Mouse (Mus musculus): ENCODE results near the gene Olfr726. TPM values are rescaled to one million over a fixed set of nuclear protein-coding genes. Genes with fewer than 3 reads are reported as not detected.
A peak's percentile ranks its signal among the peaks of the same experiment; 100 is the strongest.

Gene Olfr726
- not detected in 2 replicates for polyA plus RNA-seq (2016; fragmentation: Nextera tagmentation; extraction: Ambion mirVana)

GRCm38 (mm10) chr14:50090853-50091252, at the start of gene Olfr726:
Gene Olfr726, minus strand, starts transcription at chr14:50090953.
- Histone ChIP-seq H3K9me3 (no peaks in the 10 kb centered on the region), H3K36me3 (replicated peaks) (no peaks in the 10 kb centered on the region), H3K4me3 (no peak within 1 kb of the TSS), H3K27me3 (ENCODE audit: poor library complexity, severe bottlenecking) (no peaks in the 10 kb centered on the region), H3K27ac (no peak within 1 kb of the TSS), H3K4me1 (no peaks in the 10 kb centered on the region)
- no peak for DNase-seq (ENCODE audit: extremely low spot score, low spot score)
- WGBS: 82% methylated on average over 1 of the region's 1 CpGs

- DNase-seq (ENCODE audit: extremely low spot score, low spot score): no peak
- WGBS: 90% methylated on average over 1 of the region's 1 CpGs
These were observed 32.1 kb upstream of the Olfr726 start, which contains the start of gene Olfr727 for GRCm38 (mm10) chr14:50122886-50123285. Gene Olfr727, plus strand, starts transcription at chr14:50123186.

GRCm38 (mm10) chr14:50062733-50063104, 28.0 kb downstream of the Olfr726 start:
- H3K4me3 ChIP-seq: peak overlapping the region; percentile 68
- H3K4me1 ChIP-seq: peaks cover 8% of the 10 kb centered on the region
- peak overlapping the region; percentile 95 for H3K27ac ChIP-seq
- DNase-seq (ENCODE audit: extremely low spot score, low spot score): no peak
- H3K9me3 ChIP-seq: no peaks in the 10 kb centered on the region; the same call in 1 of the 2 replicates
- H3K36me3 ChIP-seq (replicated peaks): peaks cover 18% of the 10 kb centered on the region
- no peaks in the 10 kb centered on the region for H3K27me3 ChIP-seq (ENCODE audit: poor library complexity, severe bottlenecking)
- 1% methylated on average over 4 of the region's 4 CpGs for WGBS

More at GRCm38 (mm10) chr14:50122886-50123285, 32.1 kb upstream of the Olfr726 start, which contains the start of gene Olfr727:
- no peaks in the 10 kb centered on the region for H3K27me3 ChIP-seq (ENCODE audit: poor library complexity, severe bottlenecking)
- H3K4me1 ChIP-seq: no peaks in the 10 kb centered on the region
- H3K27ac ChIP-seq: no peak within 1 kb of the TSS
- H3K9me3 ChIP-seq: no peaks in the 10 kb centered on the region
- H3K4me3 ChIP-seq: no peak within 1 kb of the TSS
- no peaks in the 10 kb centered on the region for H3K36me3 ChIP-seq (replicated peaks)

- H3K4me1 ChIP-seq: peaks cover 8% of the 10 kb centered on the region
- 2% methylated on average over 52 of the region's 52 CpGs for WGBS
- peak overlapping the region; percentile 95 for H3K27ac ChIP-seq
- peak; percentile 81 for DNase-seq (ENCODE audit: extremely low spot score, low spot score)
- peak overlapping the region; percentile 68 for H3K4me3 ChIP-seq
- no peaks in the 10 kb centered on the region for H3K27me3 ChIP-seq (ENCODE audit: poor library complexity, severe bottlenecking)
- H3K36me3 ChIP-seq (replicated peaks): peaks cover 12% of the 10 kb centered on the region
- H3K9me3 ChIP-seq: no peaks in the 10 kb centered on the region; the same call in 1 of the 2 replicates
These were observed 28.6 kb downstream of the Olfr726 start for GRCm38 (mm10) chr14:50061955-50062732.

GRCm38 (mm10) chr14:50061590-50061954, 29.2 kb downstream of the Olfr726 start:
- Histone ChIP-seq H3K4me1 (peaks cover 8% of the 10 kb centered on the region), H3K4me3 (peak overlapping the region; percentile 68), H3K36me3 (replicated peaks) (peaks cover 7% of the 10 kb centered on the region), H3K9me3 (no peaks in the 10 kb centered on the region), H3K27ac (peak overlapping the region; percentile 95), H3K27me3 (ENCODE audit: poor library complexity, severe bottlenecking) (no peaks in the 10 kb centered on the region)
- no peak for DNase-seq (ENCODE audit: extremely low spot score, low spot score)
- WGBS: under 1% methylated on average over 13 of the region's 13 CpGs

- whole genome bisulfite sequencing: 21% methylated on average over 11 of the region's 11 CpGs
- Histone ChIP-seq H3K9me3 (no peaks in the 10 kb centered on the region), H3K27me3 (ENCODE audit: poor library complexity, severe bottlenecking) (no peaks in the 10 kb centered on the region), H3K27ac (peak overlapping the region; percentile 95), H3K36me3 (replicated peaks) (peaks cover 5% of the 10 kb centered on the region), H3K4me3 (peak overlapping the region; percentile 68), H3K4me1 (peaks cover 8% of the 10 kb centered on the region)
- DNase-seq (ENCODE audit: extremely low spot score, low spot score): peak; percentile 44
These were observed 29.6 kb downstream of the Olfr726 start for GRCm38 (mm10) chr14:50061179-50061578.

GRCm38 (mm10) chr14:50040275-50040674, 50.5 kb downstream of the Olfr726 start, which contains the start of gene Olfr725:
Gene Olfr725, minus strand, starts transcription at chr14:50040375.
- H3K4me3 ChIP-seq: no peak within 1 kb of the TSS
- no peaks in the 10 kb centered on the region for H3K9me3 ChIP-seq
- H3K27ac ChIP-seq: no peak within 1 kb of the TSS
- no peaks in the 10 kb centered on the region for H3K36me3 ChIP-seq (replicated peaks)
- H3K4me1 ChIP-seq: no peaks in the 10 kb centered on the region
- no peak for DNase-seq (ENCODE audit: extremely low spot score, low spot score)
- H3K27me3 ChIP-seq (ENCODE audit: poor library complexity, severe bottlenecking): no peaks in the 10 kb centered on the region

Other genes starting within 250 kb of the Olfr726 start
- gene Olfr722, start 189.0 kb downstream of the Olfr726 start, polyA plus RNA-seq (2016; fragmentation: Nextera tagmentation; extraction: Ambion mirVana): not detected in 2 replicates
- gene Olfr723, start 159.2 kb downstream of the Olfr726 start, polyA plus RNA-seq (2016; fragmentation: Nextera tagmentation; extraction: Ambion mirVana): not detected in 2 replicates
- not detected in 2 replicates for gene Olfr724, start 127.7 kb downstream of the Olfr726 start, polyA plus RNA-seq (2016; fragmentation: Nextera tagmentation; extraction: Ambion mirVana)
- not detected in 2 replicates for gene Olfr725, start 50.6 kb downstream of the Olfr726 start, polyA plus RNA-seq (2016; fragmentation: Nextera tagmentation; extraction: Ambion mirVana)
- gene Olfr727, start 32.2 kb upstream of the Olfr726 start, polyA plus RNA-seq (2016; fragmentation: Nextera tagmentation; extraction: Ambion mirVana): not detected in 2 replicates
- gene Olfr728, start 51.7 kb upstream of the Olfr726 start, polyA plus RNA-seq (2016; fragmentation: Nextera tagmentation; extraction: Ambion mirVana): not detected in 2 replicates
- gene Olfr729, start 62.0 kb upstream of the Olfr726 start, polyA plus RNA-seq (2016; fragmentation: Nextera tagmentation; extraction: Ambion mirVana): not detected in 2 replicates
- not detected in 2 replicates for gene Olfr730, start 97.2 kb upstream of the Olfr726 start, polyA plus RNA-seq (2016; fragmentation: Nextera tagmentation; extraction: Ambion mirVana)
- not detected in 2 replicates for gene Olfr731, start 150.9 kb upstream of the Olfr726 start, polyA plus RNA-seq (2016; fragmentation: Nextera tagmentation; extraction: Ambion mirVana)
- gene Olfr732, start 193.3 kb upstream of the Olfr726 start, polyA plus RNA-seq (2016; fragmentation: Nextera tagmentation; extraction: Ambion mirVana): not detected in 2 replicates
- not detected in 2 replicates for gene Olfr733, start 210.6 kb upstream of the Olfr726 start, polyA plus RNA-seq (2016; fragmentation: Nextera tagmentation; extraction: Ambion mirVana)
- gene Olfr734, start 235.8 kb upstream of the Olfr726 start, polyA plus RNA-seq (2016; fragmentation: Nextera tagmentation; extraction: Ambion mirVana): not detected in 2 replicates

All from forebrain, embryonic 10.5 days (tissue).